Mouse (Mus musculus): Measurements from ENCODE around the gene Mpeg1. TPM values are rescaled to one million over a fixed set of nuclear protein-coding genes. Genes with fewer than 3 reads are reported as not detected.
A peak's percentile ranks its signal among the peaks of the same experiment; 100 is the strongest.

Mpeg1 gene
- polyA plus RNA-seq, 1 experiment from 2014 or later, result 0.84 TPM

DNA sequence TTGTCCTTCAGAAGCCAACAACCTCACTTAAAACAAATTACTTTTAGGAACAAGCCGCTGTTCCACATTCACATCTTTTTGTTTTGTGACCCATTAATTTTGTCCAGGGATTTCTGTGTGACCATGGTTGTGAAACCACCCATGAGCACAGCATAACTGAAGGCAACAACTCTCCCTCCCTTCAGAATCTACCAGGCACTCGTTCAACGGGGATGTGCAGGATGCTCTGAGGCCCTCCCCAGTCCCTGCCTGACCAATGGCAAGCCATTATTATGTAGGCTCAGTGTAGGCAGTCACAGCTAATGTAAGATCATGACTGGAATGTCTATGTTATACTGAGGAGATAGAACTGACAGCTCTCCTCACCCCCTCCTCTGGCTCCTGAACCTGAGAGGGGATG is 25.1 kb downstream of the Mpeg1 start:
- Histone ChIP-seq H3K4me2 (replicated peaks; ENCODE audit: low read depth) (no peak overlapping the region), H3K9ac (ENCODE audit: low read length) (no peak overlapping the region), H3K27ac (replicated peaks) (0 out of 2 replicates have a peak overlapping the region, but pooled peaks have one; percentile 9), H3K4me3 (ENCODE audit: low read depth, low read length) (no peak overlapping the region), H3K36me3 (ENCODE audit: control insufficient read depth, insufficient read depth, low read length) (peaks cover 8% of the 10 kb centered on the region), H3K27me3 (ENCODE audit: control insufficient read depth, insufficient read depth, low read length) (no peaks in the 10 kb centered on the region), H3K4me1 (replicated peaks; ENCODE audit: control insufficient read depth, insufficient read depth) (0 out of 2 replicates have a peak, but pooled peaks cover 7% of the 10 kb centered on the region), H3K9me3 (ENCODE audit: control insufficient read depth, low read length) (no peaks in the 10 kb centered on the region)
- no peak for TF ChIP-seq CTCF (IDR thresholded peaks at IDR 0.05; ENCODE audit: low read depth)
- TF ChIP-seq EP300 (optimal IDR thresholded peaks at IDR 0.05), result no peak
- WGBS, result 50% methylated on average over 3 of the region's 3 CpGs
- ATAC-seq (ENCODE audit: low FRiP score, low TSS enrichment) (no peak), DNase-seq (ENCODE audit: low spot score) (no peak)

GRCm38 (mm10) chr19:12486875-12487274 is 26.3 kb downstream of the Mpeg1 start:
- Histone ChIP-seq H3K4me2 (replicated peaks; ENCODE audit: low read depth) (no peak overlapping the region), H3K27me3 (ENCODE audit: control insufficient read depth, insufficient read depth, low read length) (no peaks in the 10 kb centered on the region), H3K4me1 (replicated peaks; ENCODE audit: control insufficient read depth, insufficient read depth) (0 out of 2 replicates have a peak, but pooled peaks cover 7% of the 10 kb centered on the region), H3K9ac (ENCODE audit: low read length) (no peak overlapping the region), H3K36me3 (ENCODE audit: control insufficient read depth, insufficient read depth, low read length) (peaks cover 8% of the 10 kb centered on the region; the same call in 1 of the 2 replicates), H3K9me3 (ENCODE audit: control insufficient read depth, low read length) (no peaks in the 10 kb centered on the region), H3K4me3 (ENCODE audit: low read depth, low read length) (no peak overlapping the region), H3K27ac (replicated peaks) (peak overlapping the region; percentile 93)
- 47% methylated on average over 6 of the region's 6 CpGs for WGBS
- DNase-seq (ENCODE audit: low spot score) (peak; percentile 53), ATAC-seq (ENCODE audit: low FRiP score, low TSS enrichment) (no peak; the same call in 1 of the 2 replicates)
- TF ChIP-seq CTCF (IDR thresholded peaks at IDR 0.05; ENCODE audit: low read depth) (no peak), EP300 (optimal IDR thresholded peaks at IDR 0.05) (no peak)

DNA sequence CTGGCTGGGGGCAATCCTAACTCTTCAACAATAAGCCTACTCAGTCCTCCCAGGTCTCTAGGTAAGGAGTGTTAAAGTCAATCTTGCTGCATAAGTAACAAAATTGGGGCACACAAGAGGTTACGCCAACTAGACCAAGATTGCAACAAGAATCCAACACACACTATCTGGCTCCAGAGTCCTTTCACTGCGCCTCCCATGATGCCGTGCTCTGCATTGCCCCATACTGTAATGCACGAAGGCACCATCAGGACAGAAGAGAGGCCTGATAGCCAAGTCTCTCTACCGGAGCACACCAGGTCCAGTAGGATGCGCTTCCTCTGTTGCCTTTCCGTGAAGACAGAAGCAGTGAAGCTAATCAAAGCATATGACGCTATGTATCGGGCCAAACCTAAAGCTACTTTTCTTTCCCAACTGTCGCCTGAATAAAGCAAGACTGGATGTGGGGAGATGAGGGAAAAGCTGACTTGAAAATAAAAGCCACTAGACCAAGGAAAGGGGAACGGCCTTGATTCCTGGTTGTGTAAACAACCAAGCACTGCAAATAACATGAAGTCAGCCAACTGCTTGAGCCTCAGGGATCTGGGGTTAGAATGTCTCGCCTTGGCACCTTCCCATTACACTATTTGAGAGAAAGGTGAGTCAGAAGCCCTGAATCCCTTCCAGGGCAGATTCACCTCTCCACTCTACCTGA is 27.1 kb downstream of the Mpeg1 start:
- Histone ChIP-seq H3K9me3 (ENCODE audit: control insufficient read depth, low read length) (no peaks in the 10 kb centered on the region), H3K4me1 (replicated peaks; ENCODE audit: control insufficient read depth, insufficient read depth) (0 out of 2 replicates have a peak, but pooled peaks cover 7% of the 10 kb centered on the region), H3K4me2 (replicated peaks; ENCODE audit: low read depth) (peak overlapping the region; percentile 27), H3K27ac (replicated peaks) (peak overlapping the region; percentile 93), H3K27me3 (ENCODE audit: control insufficient read depth, insufficient read depth, low read length) (no peaks in the 10 kb centered on the region), H3K4me3 (ENCODE audit: low read depth, low read length) (no peak overlapping the region), H3K36me3 (ENCODE audit: control insufficient read depth, insufficient read depth, low read length) (peaks cover 8% of the 10 kb centered on the region; the same call in 1 of the 2 replicates), H3K9ac (ENCODE audit: low read length) (no peak overlapping the region)
- ATAC-seq (ENCODE audit: low FRiP score, low TSS enrichment) (peak; percentile 12; the same call in 1 of the 2 replicates), DNase-seq (ENCODE audit: low spot score) (peak; percentile 41)
- WGBS, result 58% methylated on average over 12 of the region's 12 CpGs
- TF ChIP-seq CTCF (IDR thresholded peaks at IDR 0.05; ENCODE audit: low read depth) (no peak), EP300 (optimal IDR thresholded peaks at IDR 0.05) (no peak)

DNA sequence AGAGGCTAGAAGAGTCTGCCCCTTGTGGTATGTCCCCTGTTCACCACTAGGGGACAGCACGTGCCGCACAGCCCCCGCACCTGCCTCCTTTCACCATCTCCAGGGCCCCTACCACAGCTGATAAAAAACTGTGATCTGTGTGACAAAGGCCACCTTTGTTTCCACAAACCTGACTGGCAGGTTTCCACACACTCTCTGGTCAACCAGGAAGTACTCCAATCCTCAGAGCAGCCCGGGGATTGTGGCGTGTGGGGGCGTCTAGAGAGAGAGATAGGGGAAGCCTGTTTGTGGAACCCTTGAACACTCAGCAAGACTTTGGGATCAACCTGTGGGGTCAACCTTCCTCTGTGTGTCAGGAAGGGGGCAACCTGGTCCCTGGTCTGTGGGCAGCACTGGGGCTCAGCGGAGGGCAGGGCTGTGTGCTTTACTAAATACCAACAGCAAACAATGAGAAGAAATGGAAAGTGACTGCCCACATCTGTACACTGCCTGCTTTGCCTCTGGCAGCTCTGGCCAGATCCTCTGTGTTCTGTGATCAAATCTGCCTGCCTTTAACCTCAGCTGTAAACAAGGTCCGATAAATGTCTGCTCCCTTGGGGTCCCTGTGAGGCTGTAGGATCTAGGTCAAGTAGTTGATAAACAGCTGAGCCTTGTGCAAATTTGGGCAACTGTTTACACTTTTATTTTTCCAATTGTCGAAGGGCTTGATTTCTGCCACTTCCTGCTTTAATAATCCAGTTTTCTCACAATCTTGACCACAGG is 27.8 kb downstream of the Mpeg1 start:
- peak; percentile 91 for ATAC-seq (ENCODE audit: low FRiP score, low TSS enrichment)
- H3K27ac ChIP-seq (replicated peaks), result peak overlapping the region; percentile 93
- H3K4me2 ChIP-seq (replicated peaks; ENCODE audit: low read depth), result peak overlapping the region; percentile 27
- TF ChIP-seq CTCF (IDR thresholded peaks at IDR 0.05; ENCODE audit: low read depth) (peak; percentile 86), EP300 (optimal IDR thresholded peaks at IDR 0.05) (peak; percentile 49)
- 0 out of 2 replicates have a peak, but pooled peaks cover 7% of the 10 kb centered on the region for H3K4me1 ChIP-seq (replicated peaks; ENCODE audit: control insufficient read depth, insufficient read depth)
- peaks cover 5% of the 10 kb centered on the region; the same call in 1 of the 2 replicates for H3K36me3 ChIP-seq (ENCODE audit: control insufficient read depth, insufficient read depth, low read length)
- peak; percentile 91 for DNase-seq (ENCODE audit: low spot score)
- peak overlapping the region; percentile 31; the same call in 1 of the 2 replicates for H3K9ac ChIP-seq (ENCODE audit: low read length)
- WGBS, result 27% methylated on average over 9 of the region's 9 CpGs
- H3K4me3 ChIP-seq (ENCODE audit: low read depth, low read length), result no peak overlapping the region
- no peaks in the 10 kb centered on the region for H3K9me3 ChIP-seq (ENCODE audit: control insufficient read depth, low read length)
- no peaks in the 10 kb centered on the region for H3K27me3 ChIP-seq (ENCODE audit: control insufficient read depth, insufficient read depth, low read length)

- no peaks in the 10 kb centered on the region for H3K9me3 ChIP-seq (ENCODE audit: control insufficient read depth, low read length)
- no peaks in the 10 kb centered on the region for H3K27me3 ChIP-seq (ENCODE audit: control insufficient read depth, insufficient read depth, low read length)
- peaks cover 3% of the 10 kb centered on the region; the same call in 1 of the 2 replicates for H3K36me3 ChIP-seq (ENCODE audit: control insufficient read depth, insufficient read depth, low read length)
- TF ChIP-seq CTCF (IDR thresholded peaks at IDR 0.05; ENCODE audit: low read depth) (no peak), EP300 (optimal IDR thresholded peaks at IDR 0.05) (peak; percentile 1)
- H3K4me2 ChIP-seq (replicated peaks; ENCODE audit: low read depth), result peak overlapping the region; percentile 27
- 33% methylated on average over 7 of the region's 8 CpGs for WGBS
- H3K9ac ChIP-seq (ENCODE audit: low read length), result 0 out of 2 replicates have a peak overlapping the region, but pooled peaks have one; percentile 31
- 0 out of 2 replicates have a peak, but pooled peaks cover 7% of the 10 kb centered on the region for H3K4me1 ChIP-seq (replicated peaks; ENCODE audit: control insufficient read depth, insufficient read depth)
- peak; percentile 85 for DNase-seq (ENCODE audit: low spot score)
- ATAC-seq (ENCODE audit: low FRiP score, low TSS enrichment), result peak; percentile 80
- H3K27ac ChIP-seq (replicated peaks), result peak overlapping the region; percentile 93
- H3K4me3 ChIP-seq (ENCODE audit: low read depth, low read length), result no peak overlapping the region
These were observed 28.5 kb downstream of the Mpeg1 start for GRCm38 (mm10) chr19:12488969-12489674.
